Mouse (Mus musculus) midbrain, embryonic 14.5 days (tissue): ENCODE results near the gene Atrx. TPM values are rescaled to one million over a fixed set of nuclear protein-coding genes. Genes with fewer than 3 reads are reported as not detected.

Source experiments
- ATAC-seq: fragments of 200-750 bp; cut with Nextera tagmentation; 2 replicates; pipeline ENCODE4 v1.8.0; 2017; ENCODE audit warnings: moderate number of reproducible peaks, moderate library complexity; ENCODE audit not compliant: low FRiP score, low TSS enrichment
- DNase-seq: peaks from one replicate; pipeline ENCODE4 v3.0.0-alpha.2; 2015
- H3K27ac ChIP-seq: fragments of 300-500 bp; sonication (generic); replicated peaks from 2 replicates; pipeline ENCODE4 v1.5.1; 2014; ENCODE audit warnings: mild to moderate bottlenecking, low read depth, low read length, moderate library complexity
- H3K27me3 ChIP-seq: fragments of 300-500 bp; sonication (generic); 2 replicates; pipeline ENCODE4 v1.6.1; 2014; ENCODE audit warnings: low read length, control low read depth, mixed read lengths; ENCODE audit not compliant: control insufficient read depth, insufficient read depth
- H3K36me3 ChIP-seq: fragments of 300-500 bp; sonication (generic); 2 replicates; pipeline ENCODE4 v1.6.1; 2014; ENCODE audit warnings: low read length, control low read depth; ENCODE audit not compliant: control insufficient read depth, insufficient read depth
- H3K4me1 ChIP-seq: fragments of 300-500 bp; sonication (generic); 2 replicates; pipeline ENCODE4 v1.6.1; 2014; ENCODE audit warnings: mild to moderate bottlenecking, antibody characterized with exemption, low read length, control low read depth; ENCODE audit not compliant: control insufficient read depth, insufficient read depth
- H3K4me2 ChIP-seq: fragments of 300-500 bp; sonication (generic); 2 replicates; pipeline ENCODE4 v1.6.1; 2014; ENCODE audit warnings: mild to moderate bottlenecking, low read length, moderate library complexity
- H3K4me3 ChIP-seq: fragments of 300-500 bp; sonication (generic); replicated peaks from 2 replicates; pipeline ENCODE4 v1.5.1; 2014; ENCODE audit warnings: low read depth, low read length
- H3K9ac ChIP-seq: fragments of 300-500 bp; sonication (generic); replicated peaks from 2 replicates; pipeline ENCODE4 v1.6.1; 2014; ENCODE audit warnings: mild to moderate bottlenecking, low read length, moderate library complexity
- H3K9me3 ChIP-seq: fragments of 300-500 bp; sonication (generic); 2 replicates; pipeline ENCODE4 v1.6.1; 2016; ENCODE audit warnings: low read length, control low read depth, mixed read lengths; ENCODE audit not compliant: control insufficient read depth
- WGBS: fragments of 180-500 bp; shearing (Covaris S2); extraction: QIAGEN DNeasy Blood & Tissue Kit; methylation state at CpG from one replicate; pipeline ENCODE4 v1.1.7; 2014; 5-methylcytosine and 5-hydroxymethylcytosine counted together
- polyA plus RNA-seq: library from polyadenylated mRNA; unstranded; fragments of >200 nt; fragmentation: Nextera tagmentation; extraction: Ambion mirVana; gene quantifications from 2 replicates; pipeline ENCODE4 v1.2.1, GENCODE M21; 2014

Gene Atrx
- polyA plus RNA-seq, 1 experiment from 2014 or later, result 271 TPM

DNA sequence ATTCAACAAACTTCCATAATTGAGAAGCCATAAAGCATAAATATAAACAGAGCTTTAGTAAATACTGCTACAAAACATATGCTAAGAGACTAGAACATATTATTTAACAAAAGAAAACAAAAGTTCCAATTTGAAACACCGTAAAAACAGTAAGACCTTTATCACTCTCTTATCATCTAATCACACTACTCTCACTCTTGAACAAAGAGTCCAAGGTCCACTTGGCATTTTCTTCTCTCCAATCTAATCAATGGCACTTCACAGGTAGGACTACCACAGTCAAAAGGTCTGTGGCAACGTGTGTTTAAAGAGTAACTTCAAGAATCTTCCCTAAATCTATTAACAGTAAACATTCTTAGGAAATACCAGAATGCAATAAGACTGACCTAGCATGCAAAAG lies 42.3 kb downstream of the Atrx start:
- no peak overlapping the region for H3K4me2 ChIP-seq
- no peak overlapping the region for H3K9ac ChIP-seq
- ATAC-seq (no peak), DNase-seq (no peak)
- H3K27me3 ChIP-seq, result no peaks in the 10 kb centered on the region
- no peaks in the 10 kb centered on the region for H3K4me1 ChIP-seq
- no peak overlapping the region for H3K4me3 ChIP-seq
- no peaks in the 10 kb centered on the region for H3K9me3 ChIP-seq
- 90% methylated on average over 2 of the region's 2 CpGs for WGBS
- H3K36me3 ChIP-seq, result no peaks in the 10 kb centered on the region
- H3K27ac ChIP-seq, result no peak overlapping the region

DNA sequence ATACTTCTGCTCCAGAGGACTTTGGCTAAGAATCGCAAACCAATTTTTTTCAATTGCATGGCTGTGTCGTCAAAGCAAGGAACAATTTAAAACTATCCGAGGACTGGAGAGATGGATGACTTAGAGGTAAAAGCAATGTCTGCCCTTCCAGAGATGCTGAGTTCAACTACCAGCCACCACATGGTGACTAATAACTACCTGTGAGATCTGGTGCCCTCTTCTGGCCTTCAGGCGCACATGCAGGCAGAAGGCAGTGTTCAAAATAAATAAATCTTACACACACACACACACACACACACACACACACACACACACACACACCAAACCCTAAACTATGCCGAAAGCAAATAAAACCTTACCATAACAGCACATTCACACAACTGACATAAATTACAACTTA lies 64.8 kb downstream of the Atrx start:
- H3K27me3 ChIP-seq, result no peaks in the 10 kb centered on the region
- no peak overlapping the region for H3K4me3 ChIP-seq
- H3K9me3 ChIP-seq, result no peaks in the 10 kb centered on the region
- WGBS, result 88% methylated on average over 5 of the region's 5 CpGs
- H3K27ac ChIP-seq, result no peak overlapping the region
- no peak overlapping the region for H3K9ac ChIP-seq
- DNase-seq (peak; percentile 11), ATAC-seq (no peak)
- peaks cover 6% of the 10 kb centered on the region; the same call in 1 of the 2 replicates for H3K36me3 ChIP-seq
- H3K4me1 ChIP-seq, result no peaks in the 10 kb centered on the region
- no peak overlapping the region for H3K4me2 ChIP-seq

DNA sequence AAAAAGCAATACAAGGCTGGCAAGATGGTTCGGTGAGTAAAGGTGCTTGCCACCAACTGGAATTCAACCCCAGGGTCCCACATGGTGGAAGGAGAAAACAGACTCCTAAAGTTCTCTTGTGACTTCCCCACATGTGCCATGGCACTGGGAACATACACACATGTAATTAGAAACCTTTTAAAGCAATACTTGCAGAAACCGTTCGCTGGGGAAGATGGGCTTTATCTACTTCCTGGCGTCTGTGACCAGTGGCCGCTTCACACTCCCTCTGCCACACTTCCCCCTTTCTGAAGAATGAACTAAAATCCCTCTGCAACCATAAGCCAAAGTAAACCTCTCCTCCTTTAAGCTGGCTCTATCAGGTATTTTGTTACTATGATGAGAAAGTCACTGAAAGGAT lies 104.7 kb downstream of the Atrx start:
- 91% methylated on average over 5 of the region's 5 CpGs for WGBS
- H3K27me3 ChIP-seq, result no peaks in the 10 kb centered on the region
- H3K27ac ChIP-seq, result no peak overlapping the region
- H3K4me3 ChIP-seq, result no peak overlapping the region
- H3K9me3 ChIP-seq, result no peaks in the 10 kb centered on the region
- no peak overlapping the region for H3K9ac ChIP-seq
- ATAC-seq (no peak), DNase-seq (no peak)
- H3K4me1 ChIP-seq, result no peaks in the 10 kb centered on the region
- H3K36me3 ChIP-seq, result peaks cover 40% of the 10 kb centered on the region
- no peak overlapping the region for H3K4me2 ChIP-seq

DNA sequence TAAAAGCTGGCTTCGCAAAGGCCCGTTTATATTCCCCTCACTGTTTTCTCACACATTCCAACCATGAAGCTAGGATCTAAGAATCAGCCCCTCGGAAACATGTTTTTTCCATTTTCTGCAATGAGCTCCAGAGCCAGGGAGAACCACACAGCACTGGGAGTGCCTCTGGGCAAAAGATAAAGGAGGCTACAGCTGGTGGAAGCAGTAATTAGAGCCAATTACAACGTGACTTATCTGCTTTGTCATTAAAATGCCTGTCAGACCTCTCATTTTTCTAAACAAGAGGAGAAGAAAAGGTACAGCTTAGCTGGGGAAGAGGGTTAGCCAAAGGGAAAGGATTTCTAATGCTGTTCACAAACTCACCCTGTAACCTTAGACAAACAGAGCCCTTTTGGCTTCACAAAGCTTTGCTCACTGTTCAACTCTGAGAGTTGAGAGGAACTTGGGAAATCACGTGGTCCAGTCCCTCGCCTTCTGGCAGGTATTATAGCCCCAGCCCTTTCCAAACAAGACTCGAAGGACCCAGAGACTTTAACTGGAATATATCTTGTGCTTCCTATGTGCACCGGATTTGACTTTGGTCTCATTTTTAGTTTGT lies 134.3 kb downstream of the Atrx start:
- no peak for ATAC-seq

DNA sequence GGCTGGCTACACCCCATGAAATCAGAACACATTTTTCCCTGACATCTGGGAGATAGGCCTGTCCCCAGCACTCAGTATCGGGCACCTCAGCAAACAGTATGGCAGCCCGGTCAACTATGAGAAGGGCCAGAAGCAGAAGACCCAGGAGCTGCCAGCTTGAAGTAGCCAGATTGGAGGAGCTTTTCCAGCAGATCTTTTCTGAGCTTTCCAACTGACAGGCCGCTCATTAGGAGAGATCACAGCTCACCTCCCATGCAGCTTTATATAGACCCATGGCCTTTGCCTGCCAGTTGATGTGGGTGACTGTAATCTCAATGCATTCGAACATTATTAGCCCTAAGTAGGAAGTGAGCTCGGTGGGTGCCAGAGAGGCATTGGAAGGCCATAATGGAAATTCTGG lies 155.9 kb downstream of the Atrx start:
- 88% methylated on average over 5 of the region's 5 CpGs for WGBS
- DNase-seq (no peak), ATAC-seq (no peak)
- Histone ChIP-seq H3K27me3 (no peaks in the 10 kb centered on the region), H3K4me2 (no peak overlapping the region), H3K36me3 (no peaks in the 10 kb centered on the region), H3K9me3 (no peaks in the 10 kb centered on the region), H3K27ac (no peak overlapping the region), H3K4me3 (no peak overlapping the region), H3K9ac (no peak overlapping the region), H3K4me1 (no peaks in the 10 kb centered on the region)

More for the DNA sequence above, 134.3 kb downstream of the Atrx start:
- Histone ChIP-seq H3K9me3 (no peaks in the 10 kb centered on the region), H3K4me3 (no peak overlapping the region), H3K4me1 (no peaks in the 10 kb centered on the region), H3K36me3 (no peaks in the 10 kb centered on the region), H3K27me3 (no peaks in the 10 kb centered on the region), H3K4me2 (no peak overlapping the region), H3K27ac (no peak overlapping the region), H3K9ac (no peak overlapping the region)
- 63% methylated on average over 8 of the region's 8 CpGs for WGBS
- DNase-seq, result peak; percentile 21

DNA sequence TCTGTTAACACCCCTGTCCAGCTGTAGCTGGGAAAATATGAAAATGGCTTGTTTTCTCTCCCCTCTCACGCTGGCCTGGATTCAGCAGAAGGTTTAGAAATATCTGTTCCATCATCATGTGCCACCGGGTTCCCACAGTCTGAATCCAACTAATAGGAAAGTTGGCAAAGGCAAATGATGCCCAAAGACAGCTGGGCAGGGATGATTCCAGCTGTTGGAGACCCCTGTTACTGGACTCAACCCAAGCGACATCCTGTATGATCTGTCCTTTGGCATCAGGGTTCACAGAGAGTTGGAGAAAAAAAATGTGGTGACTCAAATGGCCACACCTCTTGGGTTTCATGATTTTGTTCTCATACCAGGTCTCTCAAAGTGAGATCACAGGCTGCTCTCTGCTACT lies 161.3 kb downstream of the Atrx start:
- no peaks in the 10 kb centered on the region for H3K36me3 ChIP-seq
- H3K9me3 ChIP-seq, result no peaks in the 10 kb centered on the region
- ATAC-seq, result no peak
- no peak overlapping the region for H3K27ac ChIP-seq
- no peak overlapping the region for H3K4me3 ChIP-seq
- WGBS, result 77% methylated on average over 3 of the region's 3 CpGs
- DNase-seq, result no peak
- no peaks in the 10 kb centered on the region for H3K4me1 ChIP-seq
- no peak overlapping the region for H3K9ac ChIP-seq
- no peak overlapping the region for H3K4me2 ChIP-seq
- peaks cover 23% of the 10 kb centered on the region for H3K27me3 ChIP-seq

DNA sequence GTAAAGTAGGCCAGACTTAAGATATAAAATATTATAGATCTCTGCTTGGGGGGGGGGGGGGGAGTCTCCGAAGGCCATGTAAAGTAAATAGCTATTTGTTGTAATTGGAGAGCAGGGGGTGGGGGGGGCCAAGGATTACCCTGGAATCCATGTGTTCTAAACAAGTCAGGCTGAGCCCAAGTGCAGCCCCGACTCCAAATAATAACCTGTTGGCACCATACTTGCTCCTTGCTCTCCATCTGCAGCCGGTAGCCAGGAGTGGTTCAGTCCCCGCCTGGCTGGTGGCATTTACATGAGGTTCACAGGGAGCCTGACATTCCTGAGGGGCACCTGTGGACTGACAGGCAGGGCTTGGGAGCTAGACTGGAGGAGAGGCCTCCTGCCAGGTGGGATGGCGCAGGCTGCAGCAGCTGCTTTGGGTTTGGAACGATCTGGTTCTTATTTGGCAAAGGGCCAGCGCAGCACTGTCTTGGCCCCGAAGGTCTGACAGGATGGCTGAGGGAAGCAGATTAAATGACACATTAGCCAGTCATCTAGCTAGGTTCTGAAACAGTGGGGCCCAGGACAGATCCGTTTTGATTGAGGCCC lies 161.9 kb downstream of the Atrx start:
- Histone ChIP-seq H3K9me3 (no peaks in the 10 kb centered on the region), H3K4me3 (no peak overlapping the region), H3K27me3 (peaks cover 30% of the 10 kb centered on the region), H3K4me2 (no peak overlapping the region), H3K4me1 (no peaks in the 10 kb centered on the region), H3K9ac (no peak overlapping the region), H3K36me3 (no peaks in the 10 kb centered on the region), H3K27ac (no peak overlapping the region)
- 38% methylated on average over 9 of the region's 9 CpGs for WGBS
- DNase-seq (no peak), ATAC-seq (no peak)

DNA sequence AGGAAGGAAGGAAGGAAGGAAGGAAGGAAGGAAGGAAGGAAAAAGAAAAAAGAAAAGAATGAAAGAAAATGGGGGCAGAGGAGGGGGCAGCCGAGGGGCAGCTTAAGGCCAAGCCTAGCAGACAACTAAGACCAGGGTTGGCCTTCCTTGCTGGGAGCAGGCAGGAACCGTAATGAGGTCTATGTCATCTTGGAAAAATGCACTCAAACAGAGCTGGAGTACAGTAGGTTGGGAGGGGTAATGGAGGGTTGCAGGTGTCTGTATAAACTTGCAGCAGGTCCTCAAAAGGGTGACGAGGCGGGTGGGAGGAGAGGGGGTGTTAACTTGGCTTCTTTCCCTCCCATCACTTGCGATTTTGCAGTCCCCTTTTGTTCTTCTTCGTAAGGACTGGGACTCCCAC lies 163.2 kb downstream of the Atrx start:
- WGBS, result 34% methylated on average over 6 of the region's 6 CpGs
- no peak overlapping the region for H3K27ac ChIP-seq
- H3K9ac ChIP-seq, result no peak overlapping the region
- no peaks in the 10 kb centered on the region for H3K9me3 ChIP-seq
- H3K4me2 ChIP-seq, result no peak overlapping the region
- H3K4me1 ChIP-seq, result no peaks in the 10 kb centered on the region
- H3K27me3 ChIP-seq, result peaks cover 31% of the 10 kb centered on the region
- DNase-seq (no peak), ATAC-seq (no peak)
- no peaks in the 10 kb centered on the region for H3K36me3 ChIP-seq
- H3K4me3 ChIP-seq, result no peak overlapping the region

DNA sequence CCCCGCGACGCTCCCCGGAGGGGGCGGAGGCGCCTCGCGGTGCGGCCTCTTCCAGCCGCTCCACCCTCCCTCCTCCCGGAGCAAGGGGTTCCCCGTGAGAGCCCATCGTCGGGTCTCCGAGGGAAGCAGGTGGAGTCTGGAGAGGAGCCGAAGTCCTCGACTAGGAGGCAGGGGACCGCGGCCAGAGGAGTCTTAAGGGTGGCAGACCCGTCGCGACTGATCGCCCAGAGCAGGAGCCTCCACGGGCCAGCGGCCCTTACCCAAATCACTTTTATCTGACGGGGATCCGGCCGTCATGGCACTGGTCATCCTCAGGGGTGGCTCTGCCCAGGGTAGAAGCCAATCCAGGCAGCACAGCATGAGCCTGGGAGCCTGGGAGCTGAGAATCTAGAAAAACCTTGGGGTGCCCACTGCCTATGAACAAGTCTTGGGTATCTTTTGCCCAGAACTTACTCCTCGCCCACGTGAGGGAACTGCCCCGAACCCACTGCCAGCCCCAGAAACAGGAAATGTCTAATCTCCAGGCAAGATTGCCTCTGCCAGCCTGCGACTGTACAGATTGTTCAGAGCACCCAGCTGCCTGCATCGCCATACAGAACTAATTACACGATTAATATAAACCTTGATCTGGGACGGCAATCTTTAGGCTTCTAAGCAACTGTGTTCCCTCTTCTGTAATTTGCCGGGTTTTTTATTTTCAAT lies 164.0 kb downstream of the Atrx start:
- peak; percentile 20 for DNase-seq
- no peaks in the 10 kb centered on the region for H3K36me3 ChIP-seq
- H3K9ac ChIP-seq, result no peak overlapping the region
- peak overlapping the region; percentile 37 for H3K4me3 ChIP-seq
- H3K4me1 ChIP-seq, result no peaks in the 10 kb centered on the region
- H3K4me2 ChIP-seq, result peak overlapping the region; percentile 68
- peaks cover 31% of the 10 kb centered on the region for H3K27me3 ChIP-seq
- 21% methylated on average over 24 of the region's 36 CpGs for WGBS
- H3K27ac ChIP-seq, result no peak overlapping the region
- H3K9me3 ChIP-seq, result no peaks in the 10 kb centered on the region
- ATAC-seq, result 0 out of 2 replicates have a peak, but pooled peaks have one; percentile 17
